Mouse (Mus musculus) forebrain, embryonic 12.5 days (tissue): ENCODE results near the gene Vmn1r152. TPM values are rescaled to one million over a fixed set of nuclear protein-coding genes. Genes with fewer than 3 reads are reported as not detected.
"Not testable (repeated sequence)": the region's sequence is repeated elsewhere in the genome, so short reads cannot be mapped to it uniquely, and the experiment has no call there.

Experiments
- ATAC-seq: fragments of 200-750 bp; cut with Nextera tagmentation; 2 replicates; pipeline ENCODE4 v1.8.0; 2017; ENCODE audit warnings: moderate TSS enrichment; ENCODE audit not compliant: low FRiP score
- H3K27ac ChIP-seq: fragments of 300-500 bp; sonication (generic); 2 replicates; pipeline ENCODE4 v1.5.1; 2016; ENCODE audit warnings: mild to moderate bottlenecking
- H3K27me3 ChIP-seq: fragments of 300-500 bp; sonication (generic); 2 replicates; pipeline ENCODE4 v1.6.1; 2016; ENCODE audit warnings: mild to moderate bottlenecking
- H3K36me3 ChIP-seq: fragments of 300-500 bp; sonication (generic); replicated peaks from 2 replicates; pipeline ENCODE4 v1.6.1; 2016; ENCODE audit warnings: mild to moderate bottlenecking
- H3K4me1 ChIP-seq: fragments of 300-500 bp; sonication (generic); 2 replicates; pipeline ENCODE4 v1.6.1; 2016
- H3K4me2 ChIP-seq: fragments of 300-500 bp; sonication (generic); 2 replicates; pipeline ENCODE4 v1.6.1; 2016; ENCODE audit warnings: mild to moderate bottlenecking, moderate library complexity
- H3K4me3 ChIP-seq: fragments of 300-500 bp; sonication (generic); replicated peaks from 2 replicates; pipeline ENCODE4 v1.5.1; 2016; ENCODE audit warnings: mild to moderate bottlenecking
- H3K9ac ChIP-seq: fragments of 300-500 bp; sonication (generic); 2 replicates; pipeline ENCODE4 v1.6.1; 2016; ENCODE audit warnings: mild to moderate bottlenecking
- H3K9me3 ChIP-seq: fragments of 300-500 bp; sonication (generic); 2 replicates; pipeline ENCODE4 v1.6.1; 2016
- WGBS: fragments of 180-500 bp; shearing (Covaris S2); methylation state at CpG from one replicate; pipeline ENCODE4 v1.1.7; 2016; 5-methylcytosine and 5-hydroxymethylcytosine counted together
- polyA plus RNA-seq: library from polyadenylated mRNA; unstranded; fragments of >200 nt; fragmentation: Nextera tagmentation; extraction: Ambion mirVana; gene quantifications from 2 replicates; pipeline ENCODE4 v1.2.1, GENCODE M21; 2016

Vmn1r152 gene
- not detected in 2 replicates for polyA plus RNA-seq

DNA sequence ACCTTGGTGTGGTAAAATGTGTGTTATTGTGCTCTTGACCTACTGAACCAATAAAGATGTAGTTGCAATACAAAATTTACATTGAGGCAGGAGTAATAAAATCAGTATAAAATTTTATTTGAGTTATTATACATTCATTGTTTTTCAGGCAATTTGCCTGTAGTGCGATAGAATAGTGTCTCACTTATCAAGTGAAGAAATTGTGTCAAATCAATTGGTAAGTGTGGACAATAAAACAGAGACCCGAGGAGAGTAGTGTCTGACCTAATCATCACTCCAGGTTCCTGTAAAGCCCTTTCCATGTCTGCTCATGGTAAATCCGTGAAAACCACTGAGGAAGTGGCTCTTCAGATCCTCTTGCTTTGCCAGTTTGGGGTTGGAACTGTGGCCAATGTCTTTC is at the start of gene Vmn1r152:
Gene Vmn1r152 (plus strand): TSS at position 301 of the 400 bp plus-strand sequence.
- H3K27me3 ChIP-seq, H3K9ac ChIP-seq, H3K9me3 ChIP-seq, H3K4me3 ChIP-seq, ATAC-seq, H3K4me1 ChIP-seq, H3K4me2 ChIP-seq, H3K36me3 ChIP-seq, H3K27ac ChIP-seq: not testable (repeated sequence)
- WGBS: no CpG with 5 or more reads among the region's 3 CpGs

DNA sequence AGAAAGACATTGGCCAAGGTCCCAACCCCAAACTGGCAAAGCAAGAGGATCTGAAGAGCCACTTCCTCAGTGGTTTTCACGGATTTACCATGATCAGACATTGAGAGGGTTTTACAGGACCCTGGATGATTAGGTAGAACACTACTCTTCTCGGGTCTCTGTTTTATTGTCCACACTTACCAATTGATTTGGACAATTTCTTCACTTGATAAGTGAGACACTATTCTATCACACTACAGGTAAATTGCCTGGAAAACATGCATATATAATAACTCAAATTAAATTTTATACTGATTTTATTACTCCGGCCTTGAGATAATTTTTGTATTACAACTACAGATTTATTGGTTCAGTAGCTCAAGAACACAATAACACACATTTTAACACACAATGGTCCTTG is 23.2 kb upstream of the Vmn1r152 start, which contains the start of gene Vmn1r151:
Gene Vmn1r151 (minus strand): TSS at position 101 of the 400 bp plus-strand sequence.
- WGBS: 53% methylated on average over 2 of the region's 3 CpGs
- not testable (repeated sequence) for H3K4me3 ChIP-seq, H3K9ac ChIP-seq, H3K9me3 ChIP-seq, H3K27me3 ChIP-seq, H3K36me3 ChIP-seq, H3K4me1 ChIP-seq, ATAC-seq, H3K4me2 ChIP-seq, H3K27ac ChIP-seq

DNA sequence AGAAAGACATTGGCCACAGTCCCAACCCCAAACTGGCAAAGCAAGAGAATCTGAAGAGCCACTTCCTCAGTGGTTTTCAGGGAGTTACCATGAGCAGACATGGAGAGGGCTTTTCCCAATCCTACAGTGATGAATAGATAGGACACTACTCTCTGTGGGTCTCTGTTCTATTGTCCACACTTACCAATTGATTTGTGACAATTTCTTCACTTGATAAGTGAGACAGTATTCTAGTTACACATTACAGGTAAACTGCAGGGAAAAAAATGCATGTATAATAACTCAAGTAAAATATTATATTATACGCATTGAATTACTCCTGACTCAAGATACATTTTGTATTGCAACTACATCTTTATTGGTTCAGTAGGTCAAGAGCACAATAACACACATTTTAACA is 12.0 kb downstream of the Vmn1r152 start, which contains the start of gene Gm8677:
Gene Gm8677 (minus strand): TSS at position 101 of the 400 bp plus-strand sequence.
- WGBS: no CpG with 5 or more reads among the region's 1 CpGs
- not testable (repeated sequence) for H3K27ac ChIP-seq, H3K9me3 ChIP-seq, H3K9ac ChIP-seq, H3K36me3 ChIP-seq, H3K4me1 ChIP-seq, H3K27me3 ChIP-seq, H3K4me2 ChIP-seq, H3K4me3 ChIP-seq, ATAC-seq

DNA sequence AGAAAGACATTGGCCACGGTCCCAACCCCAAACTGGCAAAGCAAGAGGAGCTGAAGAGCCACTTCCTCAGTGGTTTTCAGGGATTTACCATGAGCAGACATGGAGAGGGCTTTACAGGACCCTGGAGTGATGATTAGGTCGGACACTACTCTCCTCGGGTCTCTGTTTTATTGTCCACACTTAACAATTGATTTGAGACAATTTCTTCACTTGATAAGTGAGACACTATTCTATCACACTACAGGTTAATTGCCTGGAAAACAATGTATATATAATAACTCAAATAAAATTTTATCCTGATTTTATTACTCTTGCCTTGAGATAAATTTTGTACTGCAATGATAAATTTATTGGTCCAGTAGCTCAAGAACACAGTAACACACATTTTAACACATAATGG is 42.5 kb downstream of the Vmn1r152 start, which contains the start of gene Gm4201:
Gene Gm4201 (minus strand): TSS at position 101 of the 400 bp plus-strand sequence.
- H3K9ac ChIP-seq, H3K4me3 ChIP-seq, ATAC-seq, H3K9me3 ChIP-seq, H3K36me3 ChIP-seq, H3K4me2 ChIP-seq, H3K27me3 ChIP-seq, H3K27ac ChIP-seq, H3K4me1 ChIP-seq: not testable (repeated sequence)
- no CpG with 5 or more reads among the region's 3 CpGs for WGBS

Other genes starting within 250 kb of the Vmn1r152 start
- not detected in 2 replicates for gene Gm4187, start 193.2 kb upstream of the Vmn1r152 start, polyA plus RNA-seq
- gene Gm8660, start 151.9 kb upstream of the Vmn1r152 start, polyA plus RNA-seq: not detected in 2 replicates
- gene Vmn1r148, start 109.4 kb upstream of the Vmn1r152 start, polyA plus RNA-seq: not detected in 2 replicates
- not detected in 2 replicates for gene Vmn1r149, start 84.7 kb upstream of the Vmn1r152 start, polyA plus RNA-seq
- not detected in 2 replicates for gene Gm10665, start 58.9 kb upstream of the Vmn1r152 start, polyA plus RNA-seq
- gene Vmn1r151, start 23.3 kb upstream of the Vmn1r152 start, polyA plus RNA-seq: not detected in 2 replicates
- gene Gm8677, start 11.9 kb downstream of the Vmn1r152 start, polyA plus RNA-seq: not detected in 2 replicates
- not detected in 2 replicates for gene Gm4201, start 42.4 kb downstream of the Vmn1r152 start, polyA plus RNA-seq
- gene Gm4565, start 65.2 kb downstream of the Vmn1r152 start, polyA plus RNA-seq: not detected in 2 replicates
- not detected in 2 replicates for gene Vmn1r155, start 135.1 kb downstream of the Vmn1r152 start, polyA plus RNA-seq
- not detected in 2 replicates for gene Gm8693, start 169.3 kb downstream of the Vmn1r152 start, polyA plus RNA-seq
- gene Gm4567, start 196.7 kb downstream of the Vmn1r152 start, polyA plus RNA-seq: not detected in 2 replicates
- gene Vmn1r157, start 238.7 kb downstream of the Vmn1r152 start, polyA plus RNA-seq: not detected in 2 replicates